Mouse (Mus musculus) 3T3-L1 (cell line): ENCODE results near the gene Pigt.

Source experiments
- DNase-seq: peaks from one replicate; pipeline ENCODE4 v3.0.0-alpha.2; 2015; ENCODE audit warnings: low read depth, low spot score

Pigt gene

DNA sequence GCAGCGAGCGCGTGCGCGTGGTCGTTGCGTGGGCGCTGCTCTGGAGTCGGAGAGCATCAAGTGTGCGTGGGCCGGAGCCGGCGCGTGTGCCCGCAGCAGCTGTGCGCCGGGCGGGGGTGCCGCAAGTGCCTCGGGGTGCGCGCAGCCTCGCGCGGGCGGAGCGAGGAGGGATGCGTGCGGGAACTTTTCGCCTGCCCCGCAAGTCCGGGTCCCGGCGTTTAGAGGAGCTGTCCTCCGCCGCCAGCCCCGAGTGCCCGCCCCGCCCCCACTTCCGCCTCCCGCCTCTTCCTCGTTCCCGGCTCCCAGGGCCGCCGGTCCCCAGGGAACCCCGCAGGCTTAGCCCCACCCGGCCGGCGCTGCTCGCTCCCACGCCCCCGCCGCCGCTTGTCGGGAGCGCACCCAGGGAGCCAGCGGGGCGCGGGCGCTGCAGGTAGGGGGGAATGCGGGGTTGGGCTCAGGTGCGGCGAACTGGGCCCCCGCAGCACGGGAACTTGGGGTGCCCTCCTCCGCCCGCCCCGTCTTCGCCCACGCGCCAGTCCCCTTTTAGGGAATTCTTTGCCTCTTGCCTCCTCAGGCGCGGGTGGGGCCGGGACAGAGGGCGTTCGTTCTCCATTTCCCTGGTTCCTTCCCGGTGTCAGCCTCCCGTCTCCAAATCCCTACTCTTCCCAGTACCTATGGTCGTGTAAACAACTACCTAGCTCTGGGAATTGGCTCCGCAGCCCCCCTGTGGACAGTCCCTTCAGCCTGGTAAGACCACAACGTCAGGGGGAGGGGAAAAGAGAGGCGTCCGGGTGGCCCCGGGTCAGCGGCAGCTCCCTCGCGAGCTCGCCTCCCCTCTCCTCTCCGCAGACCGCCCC, 10.8 kb upstream of the Pigt start:
- no peak for DNase-seq

DNA sequence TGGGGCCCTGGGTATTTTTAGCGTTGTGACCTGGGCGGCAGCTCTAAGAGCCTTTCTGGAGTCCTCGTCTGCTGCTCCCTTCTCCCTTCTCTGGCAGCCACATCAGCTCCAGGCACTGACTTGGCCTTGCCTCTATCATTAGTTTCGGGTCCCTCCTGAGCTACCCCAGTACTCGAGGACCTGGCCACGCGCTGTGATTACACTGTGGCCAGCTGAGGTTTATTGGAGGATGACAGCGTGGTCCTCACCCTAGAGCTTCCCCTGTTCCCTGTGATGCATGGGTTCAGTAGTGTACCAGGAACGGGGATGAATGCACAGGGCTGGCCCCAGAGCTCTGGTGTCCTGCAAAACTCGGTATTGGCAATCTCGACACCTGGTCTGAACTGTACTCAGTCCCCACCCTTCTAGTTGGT, 10.2 kb upstream of the Pigt start:
- no peak for DNase-seq

DNA sequence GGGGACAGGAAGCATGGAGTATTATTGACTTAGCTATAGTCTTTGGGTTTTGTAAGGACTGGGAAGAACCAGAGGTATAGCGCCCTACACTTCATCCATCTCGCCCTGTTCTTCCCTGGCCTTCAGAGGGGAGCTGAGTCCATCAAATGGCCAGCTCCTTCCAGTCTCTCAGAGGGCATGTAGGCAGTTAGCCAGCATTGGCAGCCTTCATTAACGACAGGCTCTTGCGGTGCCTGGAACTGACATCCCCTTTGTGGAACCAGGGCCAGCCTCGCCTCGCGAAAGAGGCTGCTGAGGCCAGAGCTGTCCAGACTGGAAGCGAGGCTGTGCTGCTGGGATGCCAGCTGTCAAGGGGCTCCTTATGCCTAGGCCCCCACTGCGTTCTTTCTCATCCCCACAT, 9.5 kb upstream of the Pigt start:
- no peak for DNase-seq

DNA sequence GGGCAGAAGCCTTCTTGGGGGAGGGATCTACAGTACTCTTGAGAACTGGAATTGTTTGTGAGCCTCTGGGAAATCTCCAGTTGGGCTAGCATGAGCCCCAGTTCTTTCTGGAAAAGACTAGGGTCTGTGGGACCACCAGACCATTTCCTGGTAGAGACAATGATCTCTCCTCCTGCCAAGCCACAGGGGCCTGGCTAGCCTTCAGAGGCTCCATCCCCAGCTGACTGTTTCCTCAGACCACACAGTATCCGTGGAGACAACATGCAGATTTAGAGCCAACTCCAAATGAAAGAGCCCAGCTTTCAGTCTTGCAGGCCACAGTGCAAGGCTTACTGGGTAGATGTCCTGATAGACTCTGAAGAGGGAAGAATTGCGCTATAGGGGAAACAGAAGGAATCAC, 3.2 kb upstream of the Pigt start:
- no peak for DNase-seq

DNA sequence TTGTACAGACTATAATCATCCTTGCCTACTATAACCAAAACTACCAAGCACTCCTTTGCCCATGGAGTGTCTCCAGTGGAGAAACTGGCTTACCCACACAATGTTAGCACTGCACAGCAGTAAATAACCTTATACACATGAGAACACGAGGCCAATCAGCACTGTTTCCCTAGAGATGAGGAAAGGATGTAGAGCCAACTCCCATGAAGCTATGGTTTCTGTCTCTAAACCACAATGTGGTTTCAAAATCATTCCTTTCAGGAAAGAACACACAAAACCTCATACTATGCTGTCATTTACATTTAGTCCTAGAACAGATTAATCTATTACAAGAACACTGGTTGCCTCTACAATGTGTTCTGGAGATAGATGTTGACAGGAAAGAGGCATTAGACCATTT, 989 bp upstream of the Pigt start:
- peak; percentile 78 for DNase-seq

DNA sequence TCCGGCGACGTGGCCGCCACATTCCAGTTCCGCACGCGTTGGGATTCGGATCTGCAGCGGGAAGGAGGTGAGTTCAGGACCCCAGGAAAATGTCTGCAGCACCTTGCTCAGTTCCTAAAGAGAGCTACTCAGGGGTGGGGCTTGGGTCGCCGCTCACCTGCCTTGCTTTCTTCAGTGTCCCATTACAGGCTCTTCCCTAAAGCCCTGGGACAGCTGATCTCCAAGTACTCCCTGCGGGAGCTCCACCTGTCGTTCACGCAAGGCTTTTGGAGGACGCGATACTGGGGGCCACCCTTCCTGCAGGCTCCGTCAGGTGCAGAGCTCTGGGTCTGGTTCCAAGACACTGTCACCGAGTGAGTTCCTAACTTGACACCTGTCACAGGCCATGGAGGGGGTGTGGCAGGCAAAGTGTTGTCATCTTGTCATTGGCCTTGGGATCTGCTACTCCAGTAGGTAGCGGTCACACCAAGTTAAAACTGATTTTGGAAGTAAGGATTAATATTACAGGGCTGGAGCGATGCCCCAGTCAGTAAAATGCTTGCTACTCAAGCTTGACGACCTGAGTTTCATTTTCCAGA, 460 bp downstream of the Pigt start:
- DNase-seq, result no peak

DNA sequence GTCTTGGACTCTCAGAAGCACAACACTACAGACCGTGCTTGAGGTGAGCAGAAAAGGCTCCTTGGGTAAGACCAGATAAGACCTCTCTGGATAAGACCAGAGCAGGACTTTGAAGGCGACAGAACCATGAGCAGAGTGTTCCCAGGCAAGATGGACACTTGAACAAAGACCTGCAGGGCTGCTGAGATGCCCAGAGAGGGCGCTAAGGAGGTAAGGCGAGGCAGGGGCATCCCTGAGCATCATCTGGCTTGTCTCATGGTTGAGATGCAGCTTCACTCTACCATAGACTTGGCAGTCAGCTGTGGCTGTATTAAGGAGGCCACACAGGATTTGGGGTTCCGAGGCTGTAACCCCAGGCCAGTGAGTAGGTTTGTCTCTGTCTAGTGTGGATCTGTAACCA, 2.0 kb downstream of the Pigt start:
- no peak for DNase-seq

DNA sequence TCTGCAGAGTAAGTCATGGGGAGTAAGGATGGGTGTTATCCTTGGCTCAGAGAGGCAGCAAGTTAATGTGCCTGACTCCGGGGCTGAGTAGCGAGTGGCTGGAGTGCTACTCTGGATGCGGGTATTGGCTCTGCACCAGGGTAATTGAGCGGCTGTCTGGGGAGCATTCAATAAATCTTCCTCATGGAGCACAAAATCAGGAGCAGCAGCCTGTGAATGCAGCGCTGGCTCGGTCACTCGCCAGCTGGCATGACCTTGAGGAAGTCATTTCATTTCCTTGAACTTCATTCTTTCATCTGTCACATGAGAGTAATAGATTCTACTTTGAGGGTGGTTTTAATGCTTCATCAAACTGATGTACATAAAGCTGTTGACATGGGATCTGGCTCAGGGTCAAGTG, 3.2 kb downstream of the Pigt start:
- DNase-seq, result no peak

DNA sequence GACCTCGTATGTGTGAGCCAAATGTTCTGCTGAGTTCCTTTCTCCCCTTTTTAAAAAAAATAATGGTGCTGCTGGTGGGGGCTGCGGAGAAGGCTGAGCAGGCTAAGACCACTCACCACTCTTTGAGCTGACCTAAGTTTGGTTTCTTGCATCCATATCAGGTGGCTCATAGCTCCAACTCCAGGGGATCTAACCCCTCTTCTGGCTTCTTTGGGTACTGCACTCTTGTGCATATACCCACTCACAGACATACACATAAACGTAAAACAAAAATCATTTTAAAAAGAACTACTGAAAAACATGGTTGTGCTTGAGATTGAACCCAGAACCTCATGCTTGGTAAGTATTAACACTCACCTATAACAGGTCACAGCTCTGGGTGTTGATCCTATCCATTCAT, 7.6 kb downstream of the Pigt start:
- DNase-seq, result no peak

DNA sequence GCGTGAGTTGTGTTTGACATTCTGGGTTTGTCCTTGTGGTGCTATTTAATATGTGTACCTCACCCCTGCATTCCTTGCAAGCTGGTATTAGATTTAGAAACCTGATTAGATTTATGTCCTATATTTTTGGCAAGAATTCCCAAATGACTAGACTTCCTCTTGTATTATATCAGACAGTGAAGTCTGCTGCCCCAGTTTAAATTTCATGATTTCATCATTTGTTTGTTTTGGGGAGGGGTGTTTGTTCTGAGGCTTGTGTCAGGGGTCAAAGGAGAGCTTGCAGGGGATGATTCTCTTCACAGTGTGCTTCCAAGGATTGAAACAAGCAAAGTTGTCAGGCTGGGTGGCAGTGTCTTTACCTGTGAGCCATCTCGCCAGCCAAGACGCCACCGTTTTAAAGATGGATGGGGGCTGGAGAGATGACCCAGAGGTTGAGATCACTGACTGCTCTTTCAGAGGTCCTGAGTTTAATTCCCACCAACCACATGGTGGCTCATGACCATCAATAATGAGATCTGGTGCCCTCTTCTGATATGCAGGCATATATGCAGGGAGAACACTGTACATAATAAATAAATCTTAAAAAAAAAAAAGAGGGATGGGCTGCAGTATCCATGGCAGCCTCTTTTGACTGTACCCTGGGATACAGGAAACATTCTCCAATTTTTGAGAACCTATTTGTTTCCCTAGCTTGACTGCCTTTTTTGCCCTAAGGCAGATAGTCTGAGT, 8.5 kb downstream of the Pigt start:
- DNase-seq, result no peak

DNA sequence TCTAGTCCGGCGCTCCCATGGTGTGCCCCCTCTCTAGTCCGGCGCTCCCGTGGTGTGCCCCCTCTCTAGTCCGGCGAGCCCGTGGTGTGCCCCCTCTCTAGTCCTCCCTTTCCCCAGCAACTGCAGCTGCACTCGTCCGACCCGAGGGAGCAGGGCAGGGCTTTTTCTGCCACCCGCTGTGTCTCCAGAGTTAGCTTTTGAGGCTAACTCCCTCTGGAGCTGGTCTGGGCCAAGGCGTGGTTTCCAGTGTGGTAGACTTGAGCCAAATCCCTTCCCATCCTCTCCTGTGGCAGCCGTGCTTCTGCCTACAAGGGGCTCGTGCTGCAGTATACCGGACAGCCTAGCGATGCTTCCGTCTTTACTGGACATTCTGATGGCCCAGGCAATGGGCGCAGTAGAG, 10.5 kb downstream of the Pigt start:
- no peak for DNase-seq

DNA sequence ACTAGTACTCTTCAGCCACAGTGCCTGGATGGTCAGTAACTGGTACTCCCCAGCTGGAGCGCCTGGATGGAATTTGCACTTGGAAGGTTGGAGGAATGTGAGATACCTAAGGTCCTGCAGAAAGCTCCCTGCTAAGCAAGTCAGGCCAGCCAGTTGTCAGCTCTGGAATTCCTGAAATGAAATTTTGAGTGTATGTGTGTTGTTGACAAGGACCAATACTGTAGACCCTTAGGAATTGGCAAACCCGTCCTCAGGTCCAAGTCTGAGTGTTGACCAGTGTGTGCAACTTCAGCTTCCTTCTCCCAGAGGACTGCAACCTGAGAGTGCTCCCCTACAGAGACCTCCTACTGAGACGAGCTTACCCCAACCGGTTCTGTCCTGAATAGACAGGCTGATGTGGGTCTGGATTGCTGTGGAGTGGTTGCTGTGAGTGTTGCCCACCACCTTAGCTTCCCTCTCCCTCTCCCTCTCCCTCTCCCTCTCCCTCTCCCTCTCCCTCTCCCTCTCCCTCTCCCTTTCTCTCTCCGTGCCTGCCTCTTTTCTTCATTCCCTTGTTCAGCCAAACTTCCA, 13.4 kb downstream of the Pigt start:
- DNase-seq, result no peak

DNA sequence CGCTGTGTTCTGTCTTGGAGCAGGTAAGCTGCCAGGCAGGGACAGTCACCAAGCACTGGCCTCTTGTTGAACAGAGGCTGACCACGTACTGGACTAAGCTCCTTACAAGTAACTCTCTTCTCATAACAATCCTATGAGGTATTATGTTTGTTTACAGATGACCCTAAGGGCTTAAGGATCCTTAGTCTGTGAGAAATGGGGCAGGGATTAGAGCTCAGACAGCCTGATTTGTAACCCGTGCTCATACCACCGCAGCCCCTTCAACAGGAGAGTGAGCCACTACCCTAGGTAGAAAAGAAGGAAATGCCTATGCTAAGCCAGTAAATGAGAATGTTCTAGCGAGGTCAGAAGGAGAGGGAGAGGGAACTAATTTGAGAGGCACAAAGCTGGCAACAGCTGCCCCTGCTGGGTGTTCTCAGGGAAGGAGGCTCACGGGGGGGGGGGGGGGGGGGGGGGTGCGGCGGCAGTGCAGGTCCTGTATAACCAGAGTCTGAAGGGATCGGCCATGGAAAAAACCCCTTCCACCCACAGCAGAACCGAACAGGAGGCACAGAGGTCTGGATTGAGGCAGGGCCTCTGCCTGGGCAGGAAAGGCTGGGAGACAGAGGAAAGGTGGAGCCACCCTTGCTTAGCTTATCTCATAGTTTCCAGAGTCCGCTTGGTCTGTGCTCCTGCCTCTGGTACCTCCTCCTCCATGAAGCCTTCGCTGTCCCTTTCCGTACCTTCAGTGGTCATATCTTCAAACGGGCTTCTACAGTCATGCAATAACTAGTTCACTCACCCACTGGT, 15.0 kb downstream of the Pigt start:
- peak; percentile 38 for DNase-seq

DNA sequence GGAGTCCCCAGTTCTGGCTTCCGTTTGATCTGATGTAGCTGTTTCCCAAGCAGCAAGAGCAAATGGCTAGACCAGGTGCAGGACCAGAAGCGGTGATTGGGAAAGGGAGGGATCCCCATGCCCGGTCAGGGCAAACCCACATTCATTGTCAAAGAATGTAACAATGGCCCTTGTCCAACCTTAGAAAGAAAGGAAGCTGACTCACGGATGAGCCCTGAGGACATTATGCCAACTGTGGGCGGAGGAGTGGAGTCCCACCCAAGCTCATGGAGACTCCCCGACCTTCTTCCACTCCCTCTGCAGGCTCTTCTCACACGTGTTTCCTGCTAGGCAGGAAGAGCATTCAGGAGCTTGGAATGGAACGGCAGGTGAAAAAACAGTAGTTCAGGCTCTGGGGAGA, 16.1 kb downstream of the Pigt start:
- peak; percentile 99 for DNase-seq

DNA sequence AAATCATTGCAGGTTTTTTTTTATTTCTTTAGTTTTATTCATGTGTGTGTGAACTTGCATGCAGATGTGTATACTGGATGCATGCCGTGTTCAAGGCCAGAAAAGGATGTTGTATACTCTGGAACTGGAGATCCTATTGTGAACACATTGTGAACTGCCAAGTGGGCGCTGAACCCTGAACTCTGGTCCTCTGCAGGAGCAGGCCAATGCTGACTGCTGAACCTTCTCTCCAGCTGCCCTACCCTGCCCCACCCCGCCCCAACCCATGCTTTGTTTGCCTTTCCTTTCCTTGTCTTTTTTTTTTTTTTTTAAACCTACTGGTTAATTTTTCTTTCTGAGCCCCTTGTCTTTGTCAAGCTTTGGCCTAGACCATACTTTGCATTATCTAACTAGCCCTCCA, 17.6 kb downstream of the Pigt start:
- DNase-seq, result no peak

DNA sequence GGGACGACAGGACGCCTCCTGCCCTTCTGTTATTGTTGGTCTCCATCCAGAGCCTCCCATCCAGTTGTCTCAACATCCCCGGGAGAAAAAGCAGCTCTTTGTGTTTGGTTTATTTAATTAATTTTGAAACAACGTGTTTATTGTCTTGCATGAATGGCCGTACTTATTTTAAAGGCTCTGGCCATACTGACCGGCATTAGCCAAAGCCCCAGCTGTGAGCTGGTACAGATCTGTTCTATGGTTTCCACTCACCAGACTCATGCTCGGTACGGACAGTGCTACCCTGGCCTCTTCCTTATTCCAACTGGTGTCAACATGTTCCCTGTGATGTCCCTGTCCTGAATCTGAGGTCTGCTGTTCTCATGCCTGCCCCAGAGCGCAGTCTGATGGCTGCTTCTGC, 18.6 kb downstream of the Pigt start:
- DNase-seq, result no peak

DNA sequence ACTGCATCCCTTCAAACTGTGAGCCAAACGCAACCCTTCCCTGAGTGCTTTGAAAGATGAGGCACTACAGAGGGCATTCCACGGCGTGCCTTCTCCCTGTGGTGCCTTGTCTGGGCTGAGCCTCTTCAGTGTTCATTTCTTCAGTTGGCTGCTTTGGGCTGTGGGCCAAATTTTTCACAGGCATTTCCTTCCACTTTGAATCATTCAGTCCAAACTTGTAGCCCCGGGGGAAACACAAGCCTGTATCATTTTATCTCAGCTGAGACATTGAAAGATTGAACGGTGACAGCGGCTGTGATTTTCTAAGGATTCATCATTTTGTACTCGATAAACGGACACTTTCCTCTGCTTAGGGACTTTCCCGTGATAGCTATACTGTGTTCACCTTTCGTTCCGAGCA, 19.3 kb downstream of the Pigt start:
- peak; percentile 36 for DNase-seq

DNA sequence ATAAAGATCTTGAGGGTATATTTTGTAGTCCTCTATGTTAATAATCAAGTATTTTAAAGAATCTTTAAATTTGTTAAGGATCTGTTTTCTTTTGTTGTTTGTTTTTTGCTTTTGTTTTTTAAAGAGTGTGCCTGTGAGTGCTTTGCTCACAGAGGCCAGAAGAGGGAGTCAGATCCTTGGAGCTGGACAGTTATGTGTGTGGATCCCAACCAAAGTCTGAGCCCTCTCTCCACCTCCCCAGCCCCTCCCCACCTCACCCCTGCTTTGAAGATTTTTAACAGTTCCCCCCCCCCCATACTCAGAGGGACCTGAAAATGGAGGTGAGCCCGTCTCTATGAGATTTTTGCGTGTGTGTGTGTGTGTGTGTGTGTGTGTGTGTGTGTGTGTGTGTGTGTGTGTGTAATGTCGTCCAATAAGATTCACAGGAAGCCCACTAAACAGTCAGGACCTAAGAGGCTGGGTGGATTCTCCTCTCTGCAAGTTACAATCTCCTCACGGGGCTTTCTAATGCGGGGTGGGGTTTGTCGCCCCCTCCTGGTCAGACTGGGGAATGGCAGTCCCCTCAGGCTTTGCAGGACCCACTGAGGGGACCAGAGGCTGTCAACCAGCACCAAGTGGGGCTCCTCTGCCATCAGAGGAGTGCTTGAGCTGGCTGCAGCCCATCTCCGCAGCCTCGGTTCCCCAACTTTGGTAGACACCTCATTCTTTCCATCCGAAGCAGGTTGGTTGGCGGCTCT, 20.3 kb downstream of the Pigt start:
- peak; percentile 57 for DNase-seq

DNA sequence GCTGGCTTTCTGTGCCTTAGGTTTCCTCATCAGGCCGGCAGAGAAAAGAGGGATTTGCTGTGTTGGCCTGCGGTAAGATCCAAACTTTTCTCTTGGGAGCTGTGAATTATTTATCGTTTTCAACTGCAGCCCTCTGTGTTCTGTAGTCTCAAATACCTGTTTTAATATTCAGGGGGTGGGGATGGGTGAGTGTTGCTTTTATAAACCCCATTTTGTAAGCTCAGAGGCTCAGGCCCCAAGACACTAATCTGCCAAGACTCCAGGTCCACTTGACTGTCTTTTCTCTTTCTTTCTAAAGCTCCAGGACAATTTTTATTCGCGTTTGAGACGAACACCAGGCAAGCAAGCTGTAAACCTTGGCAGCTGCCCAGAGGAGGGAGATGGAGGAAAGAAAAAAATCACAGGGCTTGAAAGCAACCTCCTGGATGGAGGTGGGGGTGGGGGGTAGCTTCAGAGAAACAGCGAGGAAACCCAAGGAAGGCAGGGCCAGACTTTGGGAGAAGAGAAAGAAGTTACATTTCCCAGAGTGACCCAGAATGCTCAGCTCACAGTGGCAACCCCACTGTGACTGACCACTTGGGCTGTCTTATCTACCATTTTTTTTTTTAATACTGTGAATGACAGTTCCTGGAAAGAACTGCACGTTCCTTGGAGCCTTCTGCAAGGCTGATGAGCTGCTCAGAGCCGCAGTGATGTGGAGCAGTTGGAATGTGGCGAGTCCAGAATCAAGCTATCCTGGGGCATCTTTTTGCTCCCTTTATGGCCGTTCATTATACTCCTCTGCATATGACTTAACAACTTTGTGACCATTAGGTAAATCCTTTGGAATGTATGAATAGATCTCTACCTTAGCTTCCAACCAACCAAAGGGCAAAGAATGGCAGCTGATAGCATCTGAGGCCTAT, 21.2 kb downstream of the Pigt start:
- DNase-seq, result peak; percentile 65

DNA sequence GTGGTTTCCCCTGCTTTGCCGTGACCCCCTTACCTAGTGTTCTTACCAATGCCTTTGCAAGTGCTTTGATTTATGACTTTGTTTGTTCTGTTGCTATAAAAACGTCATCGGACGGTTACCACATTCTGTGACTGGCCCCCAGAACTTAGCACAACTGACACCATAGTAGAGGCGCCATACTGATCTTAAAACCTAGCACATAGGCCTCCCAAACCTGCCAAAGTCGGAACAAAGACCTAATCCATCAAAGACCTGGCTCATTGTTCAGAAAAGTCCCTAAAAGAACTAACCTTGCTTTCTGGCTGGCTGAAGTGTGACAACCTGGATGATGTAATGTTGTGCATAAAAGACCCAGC, 21.8 kb downstream of the Pigt start:
- peak; percentile 20 for DNase-seq
